Mouse (Mus musculus): ENCODE results near the gene Hnrnpul1. TPM values are rescaled to one million over a fixed set of nuclear protein-coding genes. Genes with fewer than 3 reads are reported as not detected.

Hnrnpul1 gene
- polyA plus RNA-seq, 1 experiment from 2014 or later: 32.4 TPM

DNA sequence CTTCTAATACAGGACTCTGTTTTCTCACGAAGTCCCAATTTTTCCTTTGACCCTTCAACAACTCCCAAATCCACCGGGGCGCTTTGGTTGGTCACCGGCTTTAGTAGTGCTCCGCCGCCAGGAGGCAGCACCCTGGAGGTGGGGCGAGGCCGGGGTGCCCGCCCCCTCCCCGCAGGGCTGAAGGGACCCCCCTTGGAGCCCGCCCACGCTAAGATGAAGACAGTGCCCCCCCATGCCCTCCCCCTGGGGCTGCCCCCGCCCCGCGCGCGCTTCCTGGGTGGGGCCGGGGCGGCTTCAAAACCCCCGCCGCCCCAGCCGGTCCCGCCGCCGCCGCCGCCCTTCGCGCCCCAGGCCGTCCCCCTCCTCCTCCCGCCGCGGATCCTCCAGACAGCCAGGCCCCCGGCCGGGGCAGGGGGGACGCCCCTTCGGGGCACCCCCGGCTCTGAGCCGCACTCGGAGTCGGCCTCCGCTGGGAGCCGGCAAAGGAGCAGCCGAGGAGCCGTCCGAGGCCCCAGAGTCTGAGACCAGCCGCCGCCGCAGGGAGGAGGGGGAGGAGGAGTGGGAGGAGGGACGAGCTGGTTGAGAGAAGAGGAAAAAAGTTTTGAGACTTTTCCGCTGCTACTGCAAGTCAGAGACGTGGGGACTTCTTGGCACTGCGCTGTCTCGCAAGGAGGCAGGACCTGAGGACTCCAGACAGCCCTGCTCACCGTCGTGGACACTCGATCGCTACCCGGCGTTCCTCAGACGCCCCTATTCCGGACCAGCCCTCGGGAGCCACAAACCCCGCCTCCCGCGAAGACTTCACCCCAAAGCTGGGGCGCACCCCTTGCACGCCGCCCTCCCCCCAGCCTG lies 67.7 kb downstream of the Hnrnpul1 start, which contains the start of gene Tgfb1:
Gene Tgfb1, plus strand, starts transcription at position 323 of the 852 bp plus-strand sequence.
- no peaks in the 10 kb centered on the region for H3K27me3 ChIP-seq (replicated peaks; ENCODE audit: insufficient read depth, low read length)
- 2% methylated on average over 31 of the region's 69 CpGs for WGBS
- H3K4me1 ChIP-seq (ENCODE audit: insufficient read depth, low read depth, low read length): peaks cover 5% of the 10 kb centered on the region
- H3K4me2 ChIP-seq (replicated peaks; ENCODE audit: low read depth, low read length): peak within 1 kb of the TSS; percentile 98
- TF ChIP-seq EP300 (IDR thresholded peaks at IDR 0.05): no peak
- peak; percentile 77 for TF ChIP-seq CTCF (IDR thresholded peaks at IDR 0.05)
- H3K4me3 ChIP-seq (ENCODE audit: low read depth, low read length): peak within 1 kb of the TSS; percentile 85
- H3K9me3 ChIP-seq (ENCODE audit: low read length): no peaks in the 10 kb centered on the region
- peak; percentile 88 for DNase-seq (ENCODE audit: low spot score)
- peak; percentile 65 for ATAC-seq
- H3K36me3 ChIP-seq (ENCODE audit: insufficient read depth, low read length): no peaks in the 10 kb centered on the region
- peak within 1 kb of the TSS; percentile 92 for H3K27ac ChIP-seq (ENCODE audit: low read length)
- H3K9ac ChIP-seq (replicated peaks; ENCODE audit: low read depth): peak within 1 kb of the TSS; percentile 75

DNA sequence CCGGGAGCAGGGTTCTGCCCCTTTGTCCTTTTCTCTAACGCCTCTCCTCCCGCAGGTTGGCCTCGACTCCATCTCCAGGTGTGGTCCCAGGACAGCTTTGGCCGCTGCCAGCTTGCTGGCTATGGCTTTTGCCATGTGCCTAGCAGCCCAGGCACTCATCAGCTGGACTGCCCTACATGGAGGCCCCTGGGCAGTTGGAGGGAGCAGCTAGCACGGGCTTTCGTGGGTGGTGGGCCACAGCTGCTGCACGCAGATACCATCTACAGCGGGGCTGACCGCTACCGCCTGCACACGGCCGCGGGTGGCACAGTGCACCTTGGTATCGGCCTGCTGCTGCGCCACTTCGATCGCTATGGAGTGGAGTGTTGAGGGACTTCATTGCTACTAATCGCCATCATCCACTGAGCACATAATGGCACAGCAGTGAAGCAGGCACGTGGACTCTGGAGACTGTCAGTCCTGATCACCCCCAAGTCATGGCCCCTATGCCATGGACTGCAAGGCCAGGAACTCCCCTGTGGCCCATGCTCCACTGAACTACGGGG lies 68.6 kb downstream of the Hnrnpul1 start:
- peak overlapping the region; percentile 85 for H3K4me3 ChIP-seq (ENCODE audit: low read depth, low read length)
- peak overlapping the region; percentile 98 for H3K4me2 ChIP-seq (replicated peaks; ENCODE audit: low read depth, low read length)
- H3K27me3 ChIP-seq (replicated peaks; ENCODE audit: insufficient read depth, low read length): no peaks in the 10 kb centered on the region
- no peaks in the 10 kb centered on the region for H3K36me3 ChIP-seq (ENCODE audit: insufficient read depth, low read length)
- no peak for TF ChIP-seq EP300 (IDR thresholded peaks at IDR 0.05)
- no peak for TF ChIP-seq CTCF (IDR thresholded peaks at IDR 0.05)
- WGBS: 75% methylated on average over 21 of the region's 21 CpGs
- no peak overlapping the region for H3K9ac ChIP-seq (replicated peaks; ENCODE audit: low read depth)
- ATAC-seq (no peak), DNase-seq (ENCODE audit: low spot score) (no peak)
- peaks cover 12% of the 10 kb centered on the region for H3K4me1 ChIP-seq (ENCODE audit: insufficient read depth, low read depth, low read length)
- no peaks in the 10 kb centered on the region for H3K9me3 ChIP-seq (ENCODE audit: low read length)
- 0 out of 2 replicates have a peak overlapping the region, but pooled peaks have one; percentile 92 for H3K27ac ChIP-seq (ENCODE audit: low read length)

DNA sequence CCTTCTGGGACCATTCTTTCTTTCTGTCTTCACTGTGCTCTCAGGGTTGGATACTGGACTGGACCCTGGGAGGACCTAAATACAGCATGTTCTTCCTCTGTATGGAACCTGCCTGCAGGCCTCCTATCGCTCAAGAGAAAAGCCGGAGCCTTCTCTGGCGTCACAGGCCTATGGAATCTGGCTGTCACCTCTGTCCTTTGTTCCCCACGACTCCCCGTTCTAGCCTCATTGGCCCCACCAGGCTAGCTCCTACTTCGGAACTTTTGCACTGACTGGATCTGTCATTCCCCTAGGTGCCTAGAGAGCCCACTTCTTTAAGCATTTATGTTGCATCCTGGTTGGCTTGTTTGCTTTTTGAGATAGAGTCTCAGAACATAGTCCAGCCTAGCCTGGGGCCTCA lies 69.9 kb downstream of the Hnrnpul1 start:
- TF ChIP-seq EP300 (IDR thresholded peaks at IDR 0.05): no peak
- TF ChIP-seq CTCF (IDR thresholded peaks at IDR 0.05): no peak
- ATAC-seq (no peak), DNase-seq (ENCODE audit: low spot score) (no peak)
- H3K9me3 ChIP-seq (ENCODE audit: low read length): no peaks in the 10 kb centered on the region
- H3K27me3 ChIP-seq (replicated peaks; ENCODE audit: insufficient read depth, low read length): no peaks in the 10 kb centered on the region
- H3K4me2 ChIP-seq (replicated peaks; ENCODE audit: low read depth, low read length): no peak overlapping the region
- no peaks in the 10 kb centered on the region for H3K36me3 ChIP-seq (ENCODE audit: insufficient read depth, low read length)
- no peak overlapping the region for H3K4me3 ChIP-seq (ENCODE audit: low read depth, low read length)
- H3K9ac ChIP-seq (replicated peaks; ENCODE audit: low read depth): no peak overlapping the region
- H3K27ac ChIP-seq (ENCODE audit: low read length): no peak overlapping the region
- WGBS: 83% methylated on average over 6 of the region's 6 CpGs
- H3K4me1 ChIP-seq (ENCODE audit: insufficient read depth, low read depth, low read length): peaks cover 13% of the 10 kb centered on the region; the same call in 1 of the 2 replicates

DNA sequence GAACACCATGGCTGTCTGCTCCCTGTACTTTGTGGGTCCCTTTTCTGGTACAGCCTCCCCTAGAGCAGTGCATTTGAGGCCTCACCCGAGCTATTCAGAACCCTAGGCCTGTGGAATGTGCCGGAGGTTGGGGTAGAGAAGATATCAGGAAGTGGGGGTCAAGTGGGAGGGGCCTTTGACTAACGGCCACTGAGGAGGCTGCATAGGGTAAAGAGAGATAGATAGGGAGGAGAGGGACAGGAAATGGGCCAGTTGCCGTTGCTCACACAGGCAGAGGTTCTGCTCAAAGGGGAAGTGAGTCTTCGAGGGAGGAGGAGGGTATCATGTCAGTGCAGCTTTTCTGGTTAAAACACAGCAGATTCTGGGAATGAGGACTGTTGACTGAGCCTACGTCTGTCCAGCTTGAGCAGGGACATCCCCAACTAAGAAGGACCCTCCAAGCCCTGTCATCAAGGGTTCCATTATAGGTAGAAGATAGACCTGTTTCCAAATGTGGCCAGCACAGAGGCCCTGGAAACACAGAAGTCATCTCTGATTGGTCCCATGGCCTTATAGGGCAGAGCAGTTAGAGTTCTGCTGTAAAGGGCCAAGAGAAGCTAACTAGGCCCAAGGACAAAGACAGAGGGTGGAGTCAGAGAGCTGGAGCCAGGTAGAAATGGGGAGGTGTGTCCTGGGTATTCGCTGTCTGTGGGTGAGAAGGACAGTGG lies 70.9 kb downstream of the Hnrnpul1 start:
- 41% methylated on average over 7 of the region's 7 CpGs for WGBS
- peak; percentile 55 for DNase-seq (ENCODE audit: low spot score)
- no peak overlapping the region for H3K27ac ChIP-seq (ENCODE audit: low read length)

DNA sequence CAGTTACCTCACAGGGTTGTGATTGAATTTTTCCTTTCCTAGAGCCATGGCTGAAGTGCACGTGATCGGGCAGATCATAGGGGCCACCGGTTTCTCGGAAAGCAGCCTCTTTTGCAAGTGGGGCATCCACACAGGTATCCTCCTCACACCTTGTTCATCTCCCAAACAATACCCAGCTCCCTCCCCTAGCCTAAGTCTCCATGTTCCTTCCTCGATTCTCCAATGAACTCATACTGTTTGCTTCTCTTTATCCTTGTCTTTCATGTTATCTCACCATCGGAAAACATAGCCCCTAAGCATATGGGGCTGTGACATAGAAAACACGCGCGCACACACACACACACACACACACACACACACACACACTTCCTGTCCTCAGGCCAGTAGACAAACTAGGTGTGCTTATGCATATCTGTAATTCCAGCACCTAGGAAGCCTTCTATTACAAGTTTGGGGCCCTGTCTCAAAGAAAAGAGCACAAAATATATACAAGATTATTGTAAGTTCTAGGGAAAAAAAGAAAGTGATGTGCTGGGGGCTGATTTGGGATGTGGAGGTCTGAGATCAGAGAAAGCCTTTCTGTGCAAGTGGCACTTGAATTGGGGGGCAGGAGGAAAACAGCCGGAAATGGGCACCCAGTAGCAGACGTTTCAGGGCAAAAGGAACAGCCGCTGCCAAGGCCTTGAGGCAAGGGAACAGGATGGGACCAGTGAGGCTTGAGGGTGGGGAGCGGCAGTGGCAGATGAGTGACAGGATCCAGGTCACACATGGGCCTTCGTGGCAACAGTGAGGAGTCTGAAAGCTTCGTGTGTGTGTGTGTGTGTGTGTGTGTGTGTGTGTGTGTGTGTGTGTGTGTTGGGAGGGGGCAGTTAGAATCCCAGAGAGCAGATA lies 73.0 kb downstream of the Hnrnpul1 start:
- TF ChIP-seq CTCF (IDR thresholded peaks at IDR 0.05) (no peak), EP300 (IDR thresholded peaks at IDR 0.05) (no peak)
- Histone ChIP-seq H3K27ac (ENCODE audit: low read length) (no peak overlapping the region), H3K36me3 (ENCODE audit: insufficient read depth, low read length) (no peaks in the 10 kb centered on the region), H3K4me1 (ENCODE audit: insufficient read depth, low read depth, low read length) (peaks cover 16% of the 10 kb centered on the region), H3K27me3 (replicated peaks; ENCODE audit: insufficient read depth, low read length) (no peaks in the 10 kb centered on the region), H3K9me3 (ENCODE audit: low read length) (no peaks in the 10 kb centered on the region), H3K9ac (replicated peaks; ENCODE audit: low read depth) (no peak overlapping the region), H3K4me2 (replicated peaks; ENCODE audit: low read depth, low read length) (peak overlapping the region; percentile 27), H3K4me3 (ENCODE audit: low read depth, low read length) (0 out of 2 replicates have a peak overlapping the region, but pooled peaks have one; percentile 63)
- ATAC-seq (no peak), DNase-seq (ENCODE audit: low spot score) (no peak)
- WGBS: 52% methylated on average over 14 of the region's 15 CpGs

More for the DNA sequence above, 70.9 kb downstream of the Hnrnpul1 start:
- no peaks in the 10 kb centered on the region for H3K36me3 ChIP-seq (ENCODE audit: insufficient read depth, low read length)
- H3K9me3 ChIP-seq (ENCODE audit: low read length): no peaks in the 10 kb centered on the region
- H3K4me1 ChIP-seq (ENCODE audit: insufficient read depth, low read depth, low read length): peaks cover 13% of the 10 kb centered on the region; the same call in 1 of the 2 replicates
- no peak for ATAC-seq
- H3K4me2 ChIP-seq (replicated peaks; ENCODE audit: low read depth, low read length): no peak overlapping the region
- TF ChIP-seq CTCF (IDR thresholded peaks at IDR 0.05): no peak
- TF ChIP-seq EP300 (IDR thresholded peaks at IDR 0.05): no peak
- no peaks in the 10 kb centered on the region for H3K27me3 ChIP-seq (replicated peaks; ENCODE audit: insufficient read depth, low read length)
- no peak overlapping the region for H3K4me3 ChIP-seq (ENCODE audit: low read depth, low read length)
- no peak overlapping the region for H3K9ac ChIP-seq (replicated peaks; ENCODE audit: low read depth)

All from lung, postnatal 0 days (tissue).